Mouse (Mus musculus): ENCODE data around the gene Ptpra. TPM values are rescaled to one million over a fixed set of nuclear protein-coding genes. Genes with fewer than 3 reads are reported as not detected.

Ptpra gene
- total and polyA plus RNA-seq, 2 experiments from 2014 or later, result 144 to 147 TPM

DNA sequence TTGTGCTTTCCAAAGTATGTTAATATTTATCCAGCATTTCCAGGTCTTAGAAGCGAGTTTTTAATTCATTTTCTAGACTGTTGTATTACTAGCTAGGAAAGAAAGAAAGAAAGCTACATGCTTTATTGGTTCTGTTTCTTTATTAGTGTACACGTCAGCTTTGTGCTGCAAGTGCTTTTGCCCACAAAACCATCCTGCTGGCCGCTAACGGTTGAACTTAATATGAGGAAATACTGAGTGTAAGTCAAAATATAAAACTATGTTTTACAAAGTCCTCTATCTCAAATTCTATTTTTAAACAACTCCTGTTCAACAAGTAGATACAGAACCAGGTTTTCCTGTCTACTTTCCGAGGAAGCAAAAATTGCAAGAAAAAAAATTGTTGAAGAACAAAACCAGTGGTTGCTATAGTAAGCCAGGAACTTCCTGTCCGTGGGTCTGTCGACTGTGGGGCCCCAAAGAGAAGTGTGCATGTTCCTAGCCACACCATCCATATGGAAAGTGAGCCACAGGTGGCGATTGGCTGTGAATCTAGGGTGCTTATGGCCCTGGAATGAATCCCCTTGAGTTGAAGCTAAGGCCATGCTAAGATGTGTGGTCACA is 22.9 kb downstream of the Ptpra start:
- Histone ChIP-seq H3K4me1 (ENCODE audit: insufficient read depth, low read length) (peaks cover 5% of the 10 kb centered on the region; the same call in 1 of the 2 replicates), H3K9me3 (ENCODE audit: low read length) (no peaks in the 10 kb centered on the region), H3K27ac (ENCODE audit: low read depth, low read length) (no peak overlapping the region), H3K4me2 (ENCODE audit: low read depth, low read length, poor library complexity, severe bottlenecking) (no peak overlapping the region), H3K4me3 (ENCODE audit: low read depth, low read length) (no peak overlapping the region), H3K27me3 (ENCODE audit: insufficient read depth, low read length) (no peaks in the 10 kb centered on the region), H3K36me3 (ENCODE audit: insufficient read depth, low read length) (no peaks in the 10 kb centered on the region), H3K9ac (replicated peaks; ENCODE audit: low read length, poor library complexity, severe bottlenecking) (no peak overlapping the region)
- no peak for DNase-seq (ENCODE audit: low spot score)
- no peak for ATAC-seq (ENCODE audit: low FRiP score)
- no peak for TF ChIP-seq CTCF (IDR thresholded peaks at IDR 0.05)
- WGBS, result 85% methylated on average over 8 of the region's 8 CpGs

DNA sequence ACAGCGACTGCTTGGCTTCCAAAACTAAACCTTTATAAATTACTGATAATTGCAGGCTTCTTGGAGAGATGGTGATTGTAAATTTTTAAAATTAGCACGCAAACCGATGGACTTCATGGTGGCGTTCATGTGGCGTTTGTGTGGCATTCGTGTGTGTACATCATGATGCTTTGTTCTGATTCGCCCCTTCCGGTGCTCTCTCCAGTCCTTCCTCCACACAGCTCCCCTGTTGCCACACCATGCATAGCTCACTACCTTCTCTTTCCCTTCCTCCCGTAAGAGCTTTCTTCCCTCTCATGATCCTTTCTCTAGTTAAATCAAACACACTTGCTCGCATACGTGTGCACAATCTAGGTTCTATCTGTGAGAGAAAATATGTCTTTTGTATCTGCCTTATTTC is 25.7 kb downstream of the Ptpra start:
- no peak overlapping the region for H3K9ac ChIP-seq (replicated peaks; ENCODE audit: low read length, poor library complexity, severe bottlenecking)
- H3K9me3 ChIP-seq (ENCODE audit: low read length), result no peaks in the 10 kb centered on the region
- H3K4me3 ChIP-seq (ENCODE audit: low read depth, low read length), result no peak overlapping the region
- no peak for TF ChIP-seq CTCF (IDR thresholded peaks at IDR 0.05)
- no peak overlapping the region for H3K4me2 ChIP-seq (ENCODE audit: low read depth, low read length, poor library complexity, severe bottlenecking)
- H3K36me3 ChIP-seq (ENCODE audit: insufficient read depth, low read length), result no peaks in the 10 kb centered on the region
- ATAC-seq (ENCODE audit: low FRiP score) (no peak), DNase-seq (ENCODE audit: low spot score) (no peak)
- H3K4me1 ChIP-seq (ENCODE audit: insufficient read depth, low read length), result no peaks in the 10 kb centered on the region
- H3K27ac ChIP-seq (ENCODE audit: low read depth, low read length), result no peak overlapping the region
- 98% methylated on average over 11 of the region's 11 CpGs for WGBS
- H3K27me3 ChIP-seq (ENCODE audit: insufficient read depth, low read length), result no peaks in the 10 kb centered on the region

- Histone ChIP-seq H3K4me2 (ENCODE audit: low read depth, low read length, poor library complexity, severe bottlenecking) (no peak overlapping the region), H3K27me3 (ENCODE audit: insufficient read depth, low read length) (no peaks in the 10 kb centered on the region), H3K9ac (replicated peaks; ENCODE audit: low read length, poor library complexity, severe bottlenecking) (no peak overlapping the region), H3K4me3 (ENCODE audit: low read depth, low read length) (no peak overlapping the region), H3K27ac (ENCODE audit: low read depth, low read length) (no peak overlapping the region), H3K36me3 (ENCODE audit: insufficient read depth, low read length) (no peaks in the 10 kb centered on the region), H3K9me3 (ENCODE audit: low read length) (no peaks in the 10 kb centered on the region), H3K4me1 (ENCODE audit: insufficient read depth, low read length) (no peaks in the 10 kb centered on the region)
- TF ChIP-seq CTCF (IDR thresholded peaks at IDR 0.05), result no peak
- ATAC-seq (ENCODE audit: low FRiP score) (no peak), DNase-seq (ENCODE audit: low spot score) (no peak)
- WGBS, result 85% methylated on average over 6 of the region's 6 CpGs
These were observed 26.7 kb downstream of the Ptpra start for GRCm38 (mm10) chr2:130476666-130477297.

DNA sequence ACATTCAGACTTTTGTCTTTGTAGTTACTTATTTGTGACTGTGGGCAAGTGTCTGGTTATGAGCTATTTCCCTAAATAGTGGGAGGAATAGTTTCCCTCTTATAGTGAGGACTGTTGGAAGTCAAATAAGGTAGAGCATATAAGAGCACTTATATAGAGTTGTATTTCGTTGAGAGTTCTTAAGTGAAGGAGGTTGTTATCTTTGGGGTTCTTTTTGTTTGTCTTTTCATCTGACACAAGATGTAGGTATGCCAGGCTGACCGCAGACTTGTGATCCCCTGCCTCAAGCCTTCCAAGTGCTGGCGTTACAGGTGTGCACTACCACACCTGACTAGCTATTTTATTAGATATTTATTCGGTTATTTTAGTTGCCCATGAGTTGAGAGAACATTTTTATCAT is 32.1 kb downstream of the Ptpra start:
- DNase-seq (ENCODE audit: low spot score) (no peak), ATAC-seq (ENCODE audit: low FRiP score) (no peak)
- Histone ChIP-seq H3K27ac (ENCODE audit: low read depth, low read length) (peak overlapping the region; percentile 38; the same call in 1 of the 2 replicates), H3K4me1 (ENCODE audit: insufficient read depth, low read length) (no peaks in the 10 kb centered on the region; the same call in 1 of the 2 replicates), H3K36me3 (ENCODE audit: insufficient read depth, low read length) (no peaks in the 10 kb centered on the region), H3K9ac (replicated peaks; ENCODE audit: low read length, poor library complexity, severe bottlenecking) (no peak overlapping the region), H3K4me2 (ENCODE audit: low read depth, low read length, poor library complexity, severe bottlenecking) (no peak overlapping the region), H3K27me3 (ENCODE audit: insufficient read depth, low read length) (no peaks in the 10 kb centered on the region), H3K4me3 (ENCODE audit: low read depth, low read length) (no peak overlapping the region), H3K9me3 (ENCODE audit: low read length) (no peaks in the 10 kb centered on the region)
- no peak for TF ChIP-seq CTCF (IDR thresholded peaks at IDR 0.05)
- 96% methylated on average over 4 of the region's 4 CpGs for WGBS

DNA sequence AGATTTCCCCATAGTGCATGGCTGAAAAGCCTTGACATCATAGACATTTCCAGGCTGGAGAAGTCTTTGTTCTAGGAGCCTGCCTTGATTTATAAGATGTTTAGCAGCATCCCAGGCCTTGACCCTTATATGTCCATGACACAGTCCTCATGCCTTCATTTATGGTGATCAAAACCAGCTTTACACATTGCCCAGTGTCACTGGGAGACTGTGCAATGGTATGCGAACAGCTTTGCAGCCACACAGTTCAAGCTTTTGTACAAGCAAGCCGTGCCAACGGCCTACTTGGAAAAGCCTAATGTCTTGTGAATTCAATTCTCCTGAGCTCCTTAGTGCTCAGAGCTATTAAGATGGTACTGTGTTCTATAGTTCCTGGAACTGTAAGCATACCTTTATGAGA is 32.6 kb downstream of the Ptpra start:
- Histone ChIP-seq H3K4me2 (ENCODE audit: low read depth, low read length, poor library complexity, severe bottlenecking) (no peak overlapping the region), H3K27me3 (ENCODE audit: insufficient read depth, low read length) (no peaks in the 10 kb centered on the region), H3K4me3 (ENCODE audit: low read depth, low read length) (no peak overlapping the region), H3K4me1 (ENCODE audit: insufficient read depth, low read length) (no peaks in the 10 kb centered on the region; the same call in 1 of the 2 replicates), H3K27ac (ENCODE audit: low read depth, low read length) (peak overlapping the region; percentile 43; the same call in 1 of the 2 replicates), H3K9ac (replicated peaks; ENCODE audit: low read length, poor library complexity, severe bottlenecking) (no peak overlapping the region), H3K9me3 (ENCODE audit: low read length) (no peaks in the 10 kb centered on the region), H3K36me3 (ENCODE audit: insufficient read depth, low read length) (no peaks in the 10 kb centered on the region)
- TF ChIP-seq CTCF (IDR thresholded peaks at IDR 0.05), result no peak
- no peak for ATAC-seq (ENCODE audit: low FRiP score)
- 64% methylated on average over 3 of the region's 3 CpGs for WGBS
- peak; percentile 45 for DNase-seq (ENCODE audit: low spot score)

- Histone ChIP-seq H3K9ac (replicated peaks; ENCODE audit: low read length, poor library complexity, severe bottlenecking) (no peak overlapping the region), H3K4me2 (ENCODE audit: low read depth, low read length, poor library complexity, severe bottlenecking) (no peak overlapping the region), H3K4me1 (ENCODE audit: insufficient read depth, low read length) (no peaks in the 10 kb centered on the region; the same call in 1 of the 2 replicates), H3K27me3 (ENCODE audit: insufficient read depth, low read length) (no peaks in the 10 kb centered on the region), H3K9me3 (ENCODE audit: low read length) (no peaks in the 10 kb centered on the region), H3K36me3 (ENCODE audit: insufficient read depth, low read length) (no peaks in the 10 kb centered on the region), H3K4me3 (ENCODE audit: low read depth, low read length) (no peak overlapping the region), H3K27ac (ENCODE audit: low read depth, low read length) (no peak overlapping the region)
- ATAC-seq (ENCODE audit: low FRiP score) (no peak), DNase-seq (ENCODE audit: low spot score) (no peak)
- TF ChIP-seq CTCF (IDR thresholded peaks at IDR 0.05), result no peak
- WGBS, result 85% methylated on average over 1 of the region's 1 CpGs
These were observed 34.1 kb downstream of the Ptpra start for GRCm38 (mm10) chr2:130484206-130484605.
